Mouse (Mus musculus) liver, embryonic 14.5 days (tissue): ENCODE data around the gene Myo10.

Source experiments
- CTCF ChIP-seq: IDR thresholded peaks from 2 replicates; pipeline ENCODE4 v1.5.1; 2016; ENCODE audit warnings: antibody characterized with exemption, low read depth, control low read depth
- EP300 ChIP-seq: IDR thresholded peaks from 2 replicates; pipeline ENCODE4 v1.6.1; 2016; ENCODE audit warnings: antibody characterized with exemption, low read depth

DNA sequence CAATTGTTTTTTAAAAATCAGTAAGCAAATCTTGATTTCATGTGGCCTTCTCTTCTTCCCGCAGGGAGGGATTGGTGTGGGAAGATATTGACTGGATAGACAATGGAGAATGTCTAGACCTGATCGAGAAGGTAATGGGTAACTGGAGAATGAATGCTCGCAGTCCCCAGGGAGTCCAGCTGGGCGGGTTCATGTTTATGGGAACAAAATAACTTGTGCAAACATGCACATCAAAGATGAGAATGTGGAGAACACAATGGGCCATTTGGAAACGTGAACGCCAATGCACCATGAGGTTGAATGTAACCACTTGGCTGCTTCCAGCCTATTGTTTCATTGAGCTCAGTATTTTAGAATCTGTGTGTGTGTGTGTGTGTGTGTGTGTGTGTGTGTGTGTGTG lies 114.2 kb downstream of the Myo10 start:
- no peak for TF ChIP-seq CTCF
- no peak for TF ChIP-seq EP300
